Mouse (Mus musculus) layer of hippocampus, adult 18-20 months (tissue): ENCODE data around the gene Kcnt2. TPM values are rescaled to one million over a fixed set of nuclear protein-coding genes. Genes with fewer than 3 reads are reported as not detected.
A peak's percentile ranks its signal among the peaks of the same experiment; 100 is the strongest.

Source experiments
- DNase-seq, 2 experiments: peaks; one replicate each; pipeline ENCODE4 v3.0.0; 2022; ENCODE audit warnings: low spot score in 2 of 2
- long read RNA-seq: library from polyadenylated mRNA; stranded (forward); transcript quantifications from one replicate; pipeline ENCODE4 v2.0.0, GENCODE M21; 2021
- total RNA-seq, 2 experiments: library from RNA; stranded (reverse); gene quantifications; 2 replicates each; pipeline ENCODE4 v1.2.3; 2021

Gene Kcnt2
- 10 to 100 TPM; 38.5 to 40.7 TPM for total RNA-seq
- long read RNA-seq, partial matches to known transcripts = 0 of 7 reads
- long read RNA-seq, other reads (novel, unspliced or antisense) = 3 of 7 reads

- peak; percentile 25 to 73 for DNase-seq
Observed at GRCm38 (mm10) chr1:140245876-140246597, at the start of gene Kcnt2. Kcnt2 (plus strand) TSS chr1:140246158.

- no peak for DNase-seq
Observed at GRCm38 (mm10) chr1:140205329-140205728, 40.6 kb upstream of the Kcnt2 start.

DNA sequence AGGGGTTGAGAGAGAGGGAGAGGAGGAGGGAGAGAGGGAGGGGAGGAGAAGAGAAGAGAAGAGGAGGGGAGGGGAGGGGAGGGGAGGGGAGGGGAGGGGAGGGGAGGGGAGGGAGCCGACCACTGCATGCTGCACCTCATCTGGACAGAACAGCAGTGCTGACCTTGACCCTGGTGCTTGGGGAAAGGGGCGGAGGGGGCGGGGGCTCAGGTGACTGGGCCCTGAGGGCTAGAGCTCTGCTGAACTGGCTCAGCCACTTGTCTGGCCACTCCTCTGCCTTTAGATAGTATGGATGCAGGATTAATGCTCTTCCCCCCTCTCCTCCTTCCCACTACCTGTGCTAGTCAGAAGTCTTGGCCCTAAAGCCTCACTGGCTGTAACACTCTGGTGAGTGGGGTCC lies 20.7 kb upstream of the Kcnt2 start:
- no peak for DNase-seq

GRCm38 (mm10) chr1:140226673-140227072 lies 19.3 kb upstream of the Kcnt2 start:
- DNase-seq = no peak

GRCm38 (mm10) chr1:140245465-140245864 lies 493 bp upstream of the Kcnt2 start:
- DNase-seq = peak; percentile 34 to 51

- DNase-seq = no peak
Observed at GRCm38 (mm10) chr1:140264696-140265095, 18.7 kb downstream of the Kcnt2 start.

- DNase-seq = no peak
Observed at GRCm38 (mm10) chr1:140266047-140266446, 20.1 kb downstream of the Kcnt2 start.

- no peak for DNase-seq
Observed at GRCm38 (mm10) chr1:140266643-140267286, 20.8 kb downstream of the Kcnt2 start.

DNA sequence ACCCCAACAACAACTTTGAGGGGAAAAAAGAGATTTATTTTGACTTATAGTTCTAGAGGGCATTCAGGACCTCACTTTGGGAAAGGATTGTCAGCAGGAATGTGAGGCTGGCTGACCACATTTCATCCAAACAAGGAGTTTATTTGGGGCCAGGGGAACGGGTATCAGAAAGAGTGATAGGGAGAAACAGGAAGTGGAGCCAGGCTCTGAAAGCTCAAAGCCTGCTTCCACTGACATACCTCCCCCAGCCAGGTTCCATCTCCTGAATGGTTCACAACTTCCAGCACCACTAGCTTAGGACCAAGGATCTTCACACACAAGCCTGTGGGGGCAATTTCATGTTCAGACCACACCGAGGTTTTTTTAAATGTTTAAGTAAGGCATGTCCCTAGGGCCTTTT lies 21.3 kb downstream of the Kcnt2 start:
- no peak for DNase-seq

GRCm38 (mm10) chr1:140273624-140274023 lies 27.7 kb downstream of the Kcnt2 start:
- DNase-seq = no peak

- DNase-seq = no peak
Observed at GRCm38 (mm10) chr1:140275813-140276212, 29.9 kb downstream of the Kcnt2 start.

GRCm38 (mm10) chr1:140293140-140293539 lies 47.2 kb downstream of the Kcnt2 start:
- DNase-seq = no peak

- DNase-seq = no peak
Observed at GRCm38 (mm10) chr1:140295482-140295881, 49.5 kb downstream of the Kcnt2 start.

- no peak for DNase-seq
Observed at GRCm38 (mm10) chr1:140304244-140304643, 58.3 kb downstream of the Kcnt2 start.

GRCm38 (mm10) chr1:140305344-140305743 lies 59.4 kb downstream of the Kcnt2 start:
- DNase-seq = no peak

- DNase-seq = no peak
Observed at GRCm38 (mm10) chr1:140306339-140306738, 60.4 kb downstream of the Kcnt2 start.

GRCm38 (mm10) chr1:140310739-140311138 lies 64.8 kb downstream of the Kcnt2 start:
- no peak for DNase-seq

GRCm38 (mm10) chr1:140325088-140325487 lies 79.1 kb downstream of the Kcnt2 start:
- DNase-seq = no peak

- no peak for DNase-seq
Observed at GRCm38 (mm10) chr1:140326709-140327108, 80.8 kb downstream of the Kcnt2 start.

- peak in 1 of 2 experiments; percentile 51 for DNase-seq
Observed at GRCm38 (mm10) chr1:140333702-140334101, 87.7 kb downstream of the Kcnt2 start.

DNA sequence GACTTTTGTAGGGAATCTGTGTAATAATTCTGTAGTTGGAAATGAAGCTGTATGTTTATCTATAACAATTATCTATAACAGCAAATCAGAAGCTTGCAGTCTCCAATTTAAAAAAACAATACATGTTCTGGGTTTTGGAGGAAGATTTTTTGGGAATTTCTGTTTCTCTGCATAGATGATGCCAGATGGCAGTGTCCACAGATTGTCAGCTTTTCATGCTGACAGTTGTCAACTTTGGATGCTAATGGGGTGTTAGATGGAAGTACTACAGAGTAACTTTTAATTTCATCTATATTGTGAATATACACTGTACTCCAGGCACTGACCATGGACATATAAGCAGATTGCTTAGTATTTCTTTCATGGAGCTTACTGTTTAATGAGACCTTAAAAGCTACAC lies 92.5 kb downstream of the Kcnt2 start:
- DNase-seq = peak; percentile 29 to 74

- DNase-seq = peak in 1 of 2 experiments; percentile 42
Observed at GRCm38 (mm10) chr1:140339368-140339767, 93.4 kb downstream of the Kcnt2 start.

GRCm38 (mm10) chr1:140364787-140365186 lies 118.8 kb downstream of the Kcnt2 start:
- no peak for DNase-seq
